Mouse (Mus musculus): ENCODE measurements around the gene Pcbp4.

Gene Pcbp4

DNA sequence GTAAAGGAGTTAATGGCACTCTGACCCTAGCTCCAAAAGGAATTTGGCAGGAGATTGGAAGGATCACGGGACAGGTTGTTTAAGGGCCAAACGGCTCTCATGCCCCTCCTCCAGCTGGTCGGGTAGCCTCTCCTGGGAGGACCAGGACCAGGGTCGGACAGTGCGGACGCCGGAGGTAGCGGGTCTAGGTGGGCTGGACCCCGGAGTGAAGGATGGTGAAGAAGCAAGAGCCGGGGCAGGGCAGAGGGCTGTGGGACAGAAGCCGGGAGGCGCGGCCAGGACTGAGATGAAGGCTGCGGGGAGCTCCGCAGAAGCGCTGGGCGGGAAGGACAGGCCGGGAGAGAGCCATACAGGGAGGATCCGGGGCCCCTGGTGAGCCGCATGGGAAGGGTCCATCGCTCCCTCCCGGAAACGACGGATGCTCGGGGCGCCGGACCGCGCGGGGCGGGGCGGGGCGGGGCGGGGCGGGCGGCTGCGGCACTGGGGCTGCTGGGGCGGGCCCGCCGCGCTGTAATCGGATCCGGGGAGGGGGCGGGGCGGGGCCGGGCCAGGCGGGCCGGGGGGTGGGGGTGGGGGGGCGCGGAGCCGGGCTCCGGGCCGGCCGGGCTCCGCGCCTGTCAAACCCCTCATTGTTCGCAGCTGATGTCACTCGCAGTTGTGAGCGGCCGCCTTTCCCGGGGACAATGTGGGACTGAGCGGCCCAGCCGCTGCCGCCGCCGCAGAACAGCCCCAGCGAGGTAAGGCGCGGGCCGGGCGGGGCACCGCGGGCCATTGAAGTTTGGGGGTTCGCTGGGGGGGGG lies at the start of gene Pcbp4:
TSS of gene Pcbp4 (plus strand) at position 21 of the 800 bp plus-strand sequence.
- peak; percentile 67 for DNase-seq

DNA sequence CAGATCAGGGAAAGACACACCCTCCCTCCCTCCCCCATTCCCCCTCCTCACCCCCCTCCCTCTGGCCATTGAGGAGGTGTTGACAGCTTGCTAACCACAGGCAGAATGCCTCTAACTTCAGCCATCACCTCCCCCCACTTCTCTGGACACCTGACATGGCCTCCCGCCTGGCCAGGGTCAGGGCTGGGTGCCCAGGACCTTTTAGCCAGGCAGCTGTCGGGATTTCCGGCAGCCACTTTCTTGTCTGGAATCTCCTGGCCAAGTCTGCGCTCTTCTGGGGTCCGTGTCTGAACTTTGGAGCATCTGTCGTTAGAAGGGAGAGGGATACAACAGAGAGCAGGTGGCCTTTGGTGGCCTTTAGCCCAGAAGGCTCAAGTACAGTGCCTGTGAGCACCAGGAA lies 47.8 kb upstream of the Pcbp4 start:
- peak; percentile 68 for DNase-seq

DNA sequence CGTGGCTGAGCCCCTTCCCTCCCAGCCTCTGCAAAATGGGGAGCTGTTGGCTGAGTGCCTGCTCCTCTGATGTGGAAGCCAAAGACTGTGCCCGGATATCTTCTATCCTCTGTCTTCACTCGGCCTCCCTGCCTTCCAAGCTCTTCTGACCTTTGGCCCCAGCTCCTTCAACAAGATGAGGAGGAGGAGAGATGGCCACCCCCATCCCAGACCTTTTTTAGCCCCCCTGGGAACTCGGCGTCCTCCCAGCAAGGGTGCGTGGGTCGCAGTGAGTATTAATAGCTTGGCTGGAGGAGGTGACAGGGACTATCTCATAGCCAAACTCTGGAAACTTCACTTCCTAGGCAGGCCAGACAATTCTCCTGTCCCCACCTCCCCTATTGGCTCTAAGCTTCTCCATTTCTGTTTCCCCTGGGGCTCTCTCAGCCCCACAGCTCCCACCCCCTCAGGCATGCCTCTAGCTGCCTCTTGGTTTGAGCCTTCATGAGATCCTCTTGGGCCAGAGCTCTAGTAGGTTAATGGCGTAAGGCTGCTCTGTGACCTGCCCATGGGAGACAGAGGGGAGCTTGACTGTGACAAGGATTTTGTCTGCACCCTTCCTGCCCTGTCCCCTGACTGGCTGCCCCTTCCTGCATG lies 46.5 kb upstream of the Pcbp4 start:
- peak; percentile 74 for DNase-seq

DNA sequence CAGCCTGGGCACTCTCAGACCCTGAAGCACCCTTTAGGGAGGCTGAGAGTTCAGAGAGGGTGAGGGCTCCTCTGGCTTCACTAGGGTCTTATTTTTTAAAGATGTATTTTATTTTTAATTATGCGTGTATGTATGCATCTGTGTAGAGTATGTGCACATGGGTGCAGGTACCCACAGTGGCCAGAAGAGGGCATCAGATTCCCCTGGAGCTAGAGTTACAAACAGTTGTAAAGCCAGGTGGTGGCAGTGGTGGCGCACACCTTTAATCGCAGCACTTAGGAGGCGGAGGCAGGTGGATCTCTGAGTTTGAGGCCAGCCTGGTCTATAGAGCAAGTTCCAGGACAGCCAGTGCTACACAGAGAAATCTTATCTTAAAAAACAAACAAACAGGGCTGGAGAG lies 44.0 kb upstream of the Pcbp4 start:
- DNase-seq = no peak

DNA sequence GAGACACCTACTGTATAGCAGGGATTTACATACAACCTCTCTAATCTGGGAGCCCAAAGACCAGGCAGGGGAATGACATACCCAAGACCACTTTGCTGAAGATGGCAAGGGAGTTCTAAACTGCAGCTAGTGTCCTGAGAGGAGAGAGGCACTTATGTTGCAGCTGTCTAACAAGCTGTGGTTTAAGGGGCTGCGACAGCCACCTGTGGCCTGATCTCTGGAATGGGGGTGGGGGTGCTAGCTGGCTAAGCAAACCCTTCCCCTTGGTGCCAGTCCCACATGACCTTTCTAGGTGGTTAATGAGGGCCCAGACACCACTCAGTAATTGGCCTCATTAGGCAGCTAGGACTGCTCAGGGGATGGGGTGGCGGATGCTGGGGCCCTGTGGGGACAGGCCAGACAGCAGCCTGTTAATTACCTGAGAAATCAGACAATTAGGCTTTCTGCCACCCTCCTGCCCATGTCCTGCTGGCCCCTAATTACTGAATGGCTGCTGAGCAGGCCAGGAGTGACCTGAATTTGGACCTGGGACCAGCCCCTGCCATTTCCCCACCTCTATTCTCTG lies 42.9 kb upstream of the Pcbp4 start:
- DNase-seq = no peak

DNA sequence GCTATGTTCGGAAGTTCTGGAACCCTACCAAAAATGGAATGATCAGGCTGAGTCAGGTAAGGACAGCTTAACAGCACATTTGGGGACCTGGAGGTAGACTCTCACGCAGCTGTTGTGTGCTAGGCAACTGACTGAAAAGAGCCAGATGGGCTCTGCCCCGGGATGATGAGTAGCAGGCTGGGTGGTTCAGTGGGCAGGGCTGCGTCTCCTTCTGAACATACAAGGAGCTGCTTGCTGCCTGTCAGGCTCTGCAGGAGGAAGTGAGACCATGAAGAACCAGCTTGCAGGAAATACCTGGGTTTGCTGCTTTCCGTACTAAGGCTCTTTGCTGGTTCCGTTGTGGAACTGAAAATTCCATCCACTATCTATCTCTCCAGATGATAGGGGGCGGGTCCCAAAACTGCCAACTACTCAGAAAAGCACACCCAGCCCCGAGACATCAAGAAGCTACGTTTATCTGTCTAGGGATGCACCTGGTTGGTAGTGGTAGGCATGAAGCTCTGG lies 41.9 kb upstream of the Pcbp4 start:
- no peak for DNase-seq

DNA sequence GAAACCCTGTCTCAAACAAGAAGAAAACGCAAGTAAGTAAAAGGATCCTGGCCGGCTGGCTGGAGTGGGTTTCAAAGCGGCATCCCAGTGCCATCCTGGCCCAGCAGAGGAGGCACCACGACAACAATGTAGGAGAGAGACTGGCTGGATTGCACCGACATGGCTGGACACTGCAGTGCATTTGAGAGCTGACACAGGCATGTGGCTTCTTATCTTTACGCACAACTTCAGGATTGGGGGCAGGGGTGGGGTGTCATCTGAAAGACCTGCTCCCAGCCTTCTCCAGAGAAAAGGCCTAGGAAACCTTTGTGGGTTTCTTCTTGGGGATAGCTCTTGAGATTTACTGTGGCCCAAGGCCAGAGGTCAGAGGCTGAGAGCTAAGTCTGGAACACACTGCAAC lies 41.4 kb upstream of the Pcbp4 start:
- DNase-seq = no peak

DNA sequence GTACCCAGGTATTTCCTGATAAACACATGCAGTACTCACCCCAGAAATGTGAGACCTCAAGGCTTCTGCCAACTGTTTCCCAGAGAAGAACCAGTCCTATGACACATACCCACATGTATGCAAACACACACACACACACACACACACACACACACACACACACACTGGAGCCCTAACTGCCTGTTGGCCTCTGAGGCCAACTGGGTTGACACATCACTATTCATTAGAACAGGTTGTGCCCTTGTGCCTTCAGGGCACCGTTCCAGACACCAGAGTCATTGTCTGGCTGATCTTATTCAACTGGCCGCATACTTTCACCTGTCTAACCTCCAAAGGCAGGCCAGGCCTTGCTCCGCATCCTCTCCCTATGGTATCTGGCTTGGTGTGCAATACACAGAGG lies 40.9 kb upstream of the Pcbp4 start:
- DNase-seq = no peak

DNA sequence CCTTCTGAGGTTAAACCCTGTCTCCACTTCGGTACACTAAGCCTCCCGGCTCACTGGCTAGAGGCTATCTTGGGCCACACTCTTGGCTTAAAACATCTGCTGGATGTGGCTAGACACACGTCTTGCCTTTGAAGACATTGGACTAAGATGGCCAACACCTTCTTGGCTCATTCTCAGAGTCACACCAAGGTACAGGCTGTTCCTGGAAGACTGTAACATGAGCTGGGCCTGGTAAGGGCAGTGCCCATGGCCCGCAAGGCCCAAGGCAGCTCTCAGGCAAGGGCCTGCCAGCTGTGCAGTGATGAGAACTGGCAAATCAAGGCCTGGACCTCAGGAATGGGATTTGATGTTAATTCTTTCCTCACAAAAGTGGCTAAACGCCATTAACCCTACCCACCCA lies 39.5 kb upstream of the Pcbp4 start:
- DNase-seq = no peak

DNA sequence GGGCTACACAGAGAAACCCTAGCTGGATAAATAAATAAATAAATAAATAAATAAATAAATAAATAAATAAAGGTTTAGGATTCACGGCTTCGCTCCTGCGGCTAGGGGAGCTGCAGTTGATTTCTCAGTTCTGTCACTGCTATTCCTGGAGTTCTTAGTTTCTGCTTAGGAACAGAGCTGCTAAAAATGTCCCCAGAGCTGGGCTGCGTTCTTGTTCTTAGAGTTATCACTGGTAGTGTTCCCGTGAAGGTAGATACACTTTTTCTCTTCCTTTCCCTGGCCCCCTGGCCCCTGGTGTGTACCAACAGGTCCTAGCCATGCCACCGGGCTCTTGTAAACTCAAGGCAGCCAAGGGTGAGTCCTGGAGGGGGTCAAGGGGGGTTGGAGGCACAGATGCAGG lies 36.3 kb upstream of the Pcbp4 start:
- no peak for DNase-seq

DNA sequence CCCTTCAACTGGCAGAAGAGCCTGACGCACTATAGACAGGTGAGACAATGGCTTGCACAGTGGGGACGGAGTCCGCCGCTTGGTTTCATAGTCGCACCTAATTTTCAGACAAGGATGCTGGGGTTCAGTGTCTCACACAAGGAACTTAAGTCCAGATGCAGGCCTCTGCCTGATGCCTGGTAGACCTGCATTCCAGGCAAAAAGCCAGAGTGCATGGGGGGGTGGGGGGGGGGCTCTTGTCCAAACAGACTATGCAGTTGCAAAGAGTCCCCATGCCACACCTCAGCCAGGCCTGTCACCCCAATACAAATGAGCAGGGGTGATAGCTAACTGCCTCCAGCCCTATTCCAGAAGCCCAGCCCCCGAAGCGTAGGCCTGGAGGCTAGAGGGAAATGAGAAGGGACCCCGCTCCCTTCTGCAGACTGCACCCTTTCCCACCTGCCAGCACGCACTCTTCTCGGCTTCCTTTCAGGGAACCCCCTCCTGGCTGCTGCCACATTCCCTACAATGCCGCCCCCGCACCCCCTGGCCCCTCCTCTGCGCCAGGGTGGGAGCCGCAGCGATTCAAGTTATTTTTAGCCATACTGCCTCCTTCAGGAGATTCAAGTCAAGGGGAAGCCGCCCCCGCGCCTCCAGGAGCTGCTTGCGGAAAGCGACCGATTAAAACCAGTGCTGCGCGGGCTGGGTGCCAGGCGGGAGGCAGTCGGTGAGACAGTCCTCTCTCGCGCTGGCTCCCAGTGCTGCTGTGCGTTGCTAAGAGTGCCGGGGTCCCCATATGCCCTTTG lies 35.1 kb upstream of the Pcbp4 start:
- DNase-seq = peak; percentile 83

DNA sequence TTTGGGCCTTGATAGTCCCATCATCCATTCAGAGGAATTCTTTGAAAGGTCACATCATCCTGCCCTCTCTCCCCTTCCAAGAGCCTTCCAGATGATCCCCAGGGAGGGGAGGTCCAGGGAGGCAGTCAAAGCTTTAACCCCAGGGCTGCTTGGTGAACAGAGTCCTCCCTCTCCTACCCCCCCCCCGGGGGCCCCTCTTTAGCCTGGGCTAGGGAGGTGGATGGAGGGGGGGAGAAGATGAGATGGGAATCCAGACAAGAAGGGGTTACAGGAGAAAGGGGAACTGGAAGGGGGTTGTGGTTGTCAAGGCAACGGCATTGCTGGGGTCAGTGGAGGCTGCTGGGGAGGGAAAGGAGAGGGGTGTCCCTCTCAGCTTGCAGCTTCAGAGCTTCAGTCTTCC lies 32.5 kb upstream of the Pcbp4 start:
- DNase-seq = no peak

DNA sequence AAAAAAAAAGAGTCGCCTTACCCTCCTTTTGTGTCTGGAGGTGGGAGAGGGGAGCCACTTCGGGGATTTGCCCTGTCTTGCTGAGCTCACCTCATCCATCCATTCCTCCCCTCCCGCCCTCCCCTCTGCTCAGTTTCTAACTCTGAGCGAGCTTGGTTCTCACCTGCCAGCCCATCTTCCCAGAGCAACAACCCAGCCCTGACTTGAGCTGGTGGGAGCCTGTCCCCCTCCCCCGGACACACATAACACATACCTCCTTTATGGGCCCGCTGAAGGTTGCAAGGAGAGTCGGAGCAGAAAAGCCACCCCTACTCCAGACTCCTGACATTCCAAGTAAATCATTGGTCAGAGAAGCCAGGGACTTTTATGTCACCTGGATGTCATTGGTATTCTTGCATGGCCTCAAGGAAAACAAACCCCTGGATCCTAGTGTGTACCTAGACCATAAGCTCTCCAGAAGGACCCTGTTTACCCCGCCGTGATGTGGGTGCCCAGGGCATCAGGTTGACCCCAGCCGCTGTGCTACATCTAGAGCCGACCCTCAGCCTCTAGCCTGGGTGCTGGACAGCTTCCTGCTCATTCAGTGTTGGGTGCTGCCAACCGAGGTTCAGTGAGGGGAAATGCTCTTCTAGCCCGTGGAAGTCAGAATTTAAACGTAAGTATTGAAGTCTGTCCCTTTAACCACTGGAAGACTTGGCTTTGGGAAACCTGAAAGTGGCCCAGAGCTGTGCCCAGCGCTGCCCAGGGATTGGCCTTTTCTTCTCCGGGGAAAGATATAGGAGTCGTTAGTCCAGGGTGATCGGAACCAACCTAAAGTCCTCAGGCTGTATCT lies 31.8 kb upstream of the Pcbp4 start:
- DNase-seq = no peak

DNA sequence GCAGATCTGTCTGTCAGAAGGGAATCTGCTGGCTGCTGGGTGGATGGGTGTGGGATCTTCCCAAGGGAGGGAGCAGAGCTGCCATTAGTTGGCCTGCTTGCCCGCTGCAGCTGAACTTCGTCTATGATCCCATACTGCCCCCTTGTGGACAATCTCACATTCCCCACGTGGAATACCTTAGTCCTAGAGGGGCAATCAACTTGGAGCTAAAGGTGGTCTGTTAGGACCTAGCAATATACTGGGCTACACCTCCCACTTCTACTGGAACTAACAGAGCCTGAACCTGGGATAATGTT lies 31.3 kb upstream of the Pcbp4 start:
- DNase-seq = peak; percentile 94

DNA sequence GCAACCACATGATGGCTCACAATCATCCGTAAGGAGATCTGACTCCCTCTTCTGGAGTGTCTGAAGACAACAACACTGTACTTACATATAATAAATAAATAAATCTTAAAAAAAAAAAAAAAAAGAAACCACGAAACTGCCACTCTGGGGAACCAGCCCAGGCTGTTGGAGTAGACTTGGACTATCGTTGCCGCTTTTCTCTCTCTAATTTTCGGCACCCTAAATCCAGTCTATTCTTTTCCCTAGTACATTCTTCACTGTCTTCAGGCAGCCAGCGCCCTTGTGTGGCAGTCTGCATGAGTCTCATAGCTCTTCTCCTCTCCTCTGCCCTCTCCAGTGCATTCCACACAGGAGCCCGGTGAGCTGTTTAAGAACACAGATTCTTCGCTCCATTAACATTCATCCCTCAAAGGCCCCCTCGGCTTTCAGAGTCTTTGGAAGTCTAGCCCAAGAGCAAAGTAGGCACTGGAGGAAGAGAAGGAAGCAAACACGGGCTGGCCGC lies 24.3 kb upstream of the Pcbp4 start:
- no peak for DNase-seq

DNA sequence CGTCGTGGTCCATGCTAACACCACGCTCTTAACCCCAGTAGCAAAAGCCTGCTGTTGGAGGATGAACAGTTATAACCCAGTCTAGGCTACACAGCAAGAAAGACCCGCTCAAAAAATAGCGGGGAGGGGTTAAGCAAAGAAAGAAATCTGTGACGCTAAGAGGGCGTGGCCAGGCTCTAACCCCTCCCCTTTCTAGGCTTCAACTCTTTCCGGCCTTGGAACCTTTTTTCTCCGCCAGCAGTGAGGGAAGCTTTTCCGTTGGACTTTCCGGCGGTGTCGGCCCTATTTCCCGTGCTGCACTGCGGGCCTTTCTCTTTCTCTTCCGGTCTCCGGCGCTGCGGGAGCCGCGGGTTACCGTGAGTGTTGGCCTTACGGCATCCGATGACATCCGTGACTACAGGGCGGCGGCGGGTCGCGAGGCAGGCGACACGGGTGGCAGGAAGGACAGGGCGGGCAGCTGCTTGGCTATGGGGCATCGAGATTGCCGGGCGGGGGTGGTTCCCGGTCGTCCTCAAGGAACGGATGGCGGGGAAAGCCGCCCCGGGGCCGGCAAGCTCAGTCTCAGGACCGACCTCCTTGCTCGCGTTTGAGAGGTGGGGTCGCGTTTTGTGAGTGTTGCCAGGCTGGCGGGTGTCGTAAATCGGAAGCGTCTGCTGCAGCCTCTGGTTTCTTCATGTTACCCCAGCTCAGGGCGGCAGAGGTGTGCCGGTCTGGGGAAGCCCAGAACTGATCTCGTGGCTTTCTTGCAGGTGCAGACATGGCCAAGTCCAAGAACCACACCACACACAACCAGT lies 23.7 kb upstream of the Pcbp4 start, which contains the start of gene Rpl29:
TSS of gene Rpl29 (plus strand) at position 234 of the 794 bp plus-strand sequence.
- peak; percentile 97 for DNase-seq

DNA sequence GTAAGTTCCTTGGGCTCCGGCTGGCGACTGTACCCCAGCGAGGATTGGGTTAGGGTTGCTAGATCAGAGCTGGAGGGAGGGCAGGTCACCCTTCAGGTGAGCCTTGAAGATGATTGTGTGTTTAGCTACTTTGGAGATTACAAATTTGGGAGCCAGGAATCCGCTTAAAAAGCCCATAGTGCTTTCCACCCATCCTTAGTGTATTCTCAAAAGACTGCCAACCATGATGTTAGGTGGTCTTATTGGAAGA lies 23.2 kb upstream of the Pcbp4 start:
- no peak for DNase-seq

DNA sequence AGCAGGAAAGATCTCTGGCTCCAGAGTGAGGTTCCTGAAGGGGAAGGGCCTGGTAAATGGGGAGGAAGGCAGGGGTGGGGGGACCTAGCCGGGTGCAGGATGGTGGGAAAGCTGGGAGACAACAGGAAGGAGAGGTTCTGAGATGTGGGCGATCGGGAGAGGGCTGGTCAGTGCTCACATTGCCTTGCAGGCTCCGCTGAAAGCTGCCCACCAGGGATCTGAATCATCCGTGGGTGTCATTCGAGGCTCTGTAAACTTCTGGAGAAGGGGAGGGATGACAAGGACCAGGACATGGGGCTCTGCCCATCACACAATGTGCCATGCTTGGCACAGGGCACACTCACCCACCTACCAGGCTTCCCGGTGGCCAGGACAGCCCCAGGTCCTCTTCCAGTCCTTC lies 19.7 kb upstream of the Pcbp4 start:
- no peak for DNase-seq

DNA sequence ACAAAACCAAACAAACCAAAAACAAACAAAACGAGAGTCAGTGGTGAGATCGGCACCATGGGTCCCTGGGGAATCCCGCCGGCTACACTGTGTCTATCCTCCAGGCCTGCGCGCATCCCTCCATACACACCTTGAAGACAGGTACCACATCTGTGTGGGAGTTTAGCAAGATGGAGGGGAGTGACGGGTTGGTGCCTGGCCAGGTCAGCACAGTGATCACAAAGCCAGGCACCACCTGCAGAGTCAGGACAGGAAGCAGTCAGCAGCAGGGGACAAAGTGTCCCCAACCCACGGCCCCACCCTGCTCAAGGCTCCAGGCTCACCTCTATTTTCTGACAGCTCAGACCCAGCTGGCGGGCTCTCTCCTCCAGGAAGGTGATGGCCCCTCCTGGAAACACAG lies 16.5 kb upstream of the Pcbp4 start:
- no peak for DNase-seq

DNA sequence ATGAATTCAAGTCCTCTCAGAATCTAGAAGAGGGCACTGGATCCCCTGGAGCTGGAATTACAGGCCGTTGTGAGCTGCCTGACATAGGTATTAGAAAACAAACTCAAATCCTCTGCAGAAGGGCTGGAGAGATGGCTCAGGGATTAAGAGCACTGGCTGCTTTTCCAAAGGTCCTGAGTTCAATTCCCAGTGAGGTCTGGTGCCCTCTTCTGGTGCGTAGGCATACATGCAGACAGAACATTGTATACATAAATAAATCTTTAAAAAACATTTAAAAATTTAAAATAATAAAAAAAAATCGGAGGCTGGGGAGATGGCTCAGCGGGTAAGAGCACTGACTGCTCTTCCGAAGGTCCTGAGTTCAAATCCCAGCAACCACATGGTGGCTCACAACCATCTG lies 10.4 kb upstream of the Pcbp4 start:
- no peak for DNase-seq

DNA sequence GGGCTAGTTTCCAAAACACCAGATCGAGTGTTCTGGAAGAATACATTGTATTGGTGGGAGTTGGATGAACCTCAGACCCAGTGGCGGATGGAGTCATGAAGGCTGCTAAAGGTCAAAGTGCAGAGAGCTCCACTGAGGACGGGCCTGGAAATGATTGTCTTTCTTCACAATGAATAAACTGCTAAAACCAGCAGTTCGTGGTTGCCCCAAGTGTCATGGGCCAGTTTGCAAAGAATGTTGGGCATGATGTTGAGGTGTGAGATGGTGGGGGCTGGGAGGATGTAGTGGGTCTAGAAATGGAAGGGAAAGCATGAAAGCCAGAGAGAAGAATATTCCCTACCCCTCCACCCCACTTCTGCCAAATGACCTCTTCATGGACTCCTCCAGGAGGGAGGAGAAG lies 8.3 kb upstream of the Pcbp4 start:
- no peak for DNase-seq

DNA sequence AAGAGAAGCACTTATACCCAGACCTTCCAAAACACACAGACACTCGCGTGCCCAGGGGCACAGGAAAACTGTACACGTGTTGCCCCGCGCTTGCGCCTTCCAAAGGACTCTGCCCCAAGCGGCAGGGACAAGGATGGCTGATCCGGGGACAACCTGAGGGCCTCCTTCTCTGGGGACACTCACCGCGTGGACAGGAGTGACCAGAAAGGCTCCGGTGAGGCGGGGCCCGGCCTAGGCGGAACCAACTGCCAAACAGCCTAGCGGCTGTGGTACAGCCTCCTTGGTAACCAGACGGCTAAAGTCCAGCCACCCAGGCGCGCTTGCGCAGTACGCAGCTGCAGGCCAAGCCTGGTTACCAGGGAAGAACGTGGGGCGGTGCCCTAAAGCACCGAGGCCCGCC lies 5.7 kb upstream of the Pcbp4 start, which contains the start of the genes Abhd14b and Abhd14a:
TSS of gene Abhd14b (plus strand) at position 112 of the 400 bp plus-strand sequence.
TSS of gene Abhd14a (minus strand) at position 331 of the 400 bp plus-strand sequence.
- peak; percentile 94 for DNase-seq

Measured in lung, postnatal 14 days (tissue).